Mouse (Mus musculus): ENCODE measurements around the gene Alox8. TPM values are rescaled to one million over a fixed set of nuclear protein-coding genes. Genes with fewer than 3 reads are reported as not detected.

Alox8 gene
- polyA plus RNA-seq, 1 experiment, result not detected

- TF ChIP-seq CEBPB (IDR thresholded peaks at IDR 0.05; ENCODE audit: insufficient read depth, poor library complexity, severe bottlenecking) (no peak), E2F4 (IDR thresholded peaks at IDR 0.05; ENCODE audit: insufficient read depth) (no peak), POLR2A (IDR thresholded peaks at IDR 0.05; ENCODE audit: insufficient read length, low read depth) (no peak), MYOD1 (IDR thresholded peaks at IDR 0.05; ENCODE audit: control insufficient read depth in 1 of 3, insufficient read length in 2 of 3, low read depth in 2 of 3) (no peak), TCF12 (IDR thresholded peaks at IDR 0.05; ENCODE audit: insufficient read depth, poor library complexity, severe bottlenecking) (no peak), REST (IDR thresholded peaks at IDR 0.05; ENCODE audit: insufficient read depth, insufficient read length) (no peak), POLR2AphosphoS2 (IDR thresholded peaks at IDR 0.05; ENCODE audit: insufficient read length, low read depth) (no peak), TCF3 (IDR thresholded peaks at IDR 0.05; ENCODE audit: insufficient read length, low read depth) (no peak), MAX (IDR thresholded peaks at IDR 0.05; ENCODE audit: low read depth) (no peak), MYOG (IDR thresholded peaks at IDR 0.05; ENCODE audit: control insufficient read depth in 1 of 3, insufficient read depth in 1 of 3, insufficient read length in 2 of 3, low read depth in 2 of 3) (no peak), USF1 (IDR thresholded peaks at IDR 0.05; ENCODE audit: low read depth) (no peak), SRF (IDR thresholded peaks at IDR 0.05; ENCODE audit: control insufficient read depth, insufficient read length, low read depth) (no peak)
- Histone ChIP-seq H3K4me3 (no peak overlapping the region), H3ac (ENCODE audit: control insufficient read depth, insufficient read length) (no peak overlapping the region), H3K36me3 (ENCODE audit: control insufficient read depth, insufficient read depth) (no peaks in the 10 kb centered on the region), H3K4me2 (ENCODE audit: low read depth) (no peak overlapping the region), H3K27me3 (ENCODE audit: control insufficient read depth, insufficient read depth, insufficient read length) (no peaks in the 10 kb centered on the region), H3K79me2 (ENCODE audit: control insufficient read depth, insufficient read depth) (no peaks in the 10 kb centered on the region)
Measured at GRCm38 (mm10) chr11:69179512-69179911, 18.1 kb downstream of the Alox8 start.

DNA sequence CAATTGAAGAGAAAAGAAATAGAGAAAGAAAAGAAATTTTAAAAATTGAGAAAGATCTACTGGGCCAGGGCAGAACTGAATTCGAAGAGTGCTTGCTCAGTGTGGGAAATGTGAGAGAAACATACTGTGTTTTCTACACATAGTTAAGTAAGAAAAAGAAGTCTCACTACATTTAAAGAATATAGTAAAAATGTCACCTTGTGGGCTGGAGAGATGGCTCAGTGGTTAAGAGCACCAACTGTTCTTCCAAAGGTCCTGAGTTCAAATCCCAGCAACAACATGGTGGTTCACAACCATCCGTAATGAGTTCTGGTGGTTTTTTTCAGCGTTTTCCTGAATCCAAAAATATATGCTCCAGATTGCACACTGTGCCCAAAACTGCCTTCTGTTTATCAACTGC lies 19.1 kb downstream of the Alox8 start:
- Histone ChIP-seq H3ac (ENCODE audit: control insufficient read depth, insufficient read length) (no peak overlapping the region), H3K27me3 (ENCODE audit: control insufficient read depth, insufficient read depth, insufficient read length) (no peaks in the 10 kb centered on the region), H3K4me3 (no peak overlapping the region), H3K36me3 (ENCODE audit: control insufficient read depth, insufficient read depth) (no peaks in the 10 kb centered on the region), H3K79me2 (ENCODE audit: control insufficient read depth, insufficient read depth) (no peaks in the 10 kb centered on the region), H3K4me2 (ENCODE audit: low read depth) (no peak overlapping the region)
- TF ChIP-seq POLR2A (IDR thresholded peaks at IDR 0.05; ENCODE audit: insufficient read length, low read depth) (no peak), MAX (IDR thresholded peaks at IDR 0.05; ENCODE audit: low read depth) (no peak), TCF12 (IDR thresholded peaks at IDR 0.05; ENCODE audit: insufficient read depth, poor library complexity, severe bottlenecking) (no peak), MYOG (IDR thresholded peaks at IDR 0.05; ENCODE audit: control insufficient read depth in 1 of 3, insufficient read depth in 1 of 3, insufficient read length in 2 of 3, low read depth in 2 of 3) (no peak), E2F4 (IDR thresholded peaks at IDR 0.05; ENCODE audit: insufficient read depth) (no peak), TCF3 (IDR thresholded peaks at IDR 0.05; ENCODE audit: insufficient read length, low read depth) (no peak), CEBPB (IDR thresholded peaks at IDR 0.05; ENCODE audit: insufficient read depth, poor library complexity, severe bottlenecking) (no peak), SRF (IDR thresholded peaks at IDR 0.05; ENCODE audit: control insufficient read depth, insufficient read length, low read depth) (no peak), REST (IDR thresholded peaks at IDR 0.05; ENCODE audit: insufficient read depth, insufficient read length) (no peak), POLR2AphosphoS2 (IDR thresholded peaks at IDR 0.05; ENCODE audit: insufficient read length, low read depth) (no peak), MYOD1 (IDR thresholded peaks at IDR 0.05; ENCODE audit: control insufficient read depth in 1 of 3, insufficient read length in 2 of 3, low read depth in 2 of 3) (no peak), USF1 (IDR thresholded peaks at IDR 0.05; ENCODE audit: low read depth) (no peak)

GRCm38 (mm10) chr11:69174722-69175121 lies 22.9 kb downstream of the Alox8 start:
- Histone ChIP-seq H3K27me3 (ENCODE audit: control insufficient read depth, insufficient read depth, insufficient read length) (no peaks in the 10 kb centered on the region), H3K4me2 (ENCODE audit: low read depth) (no peak overlapping the region), H3K36me3 (ENCODE audit: control insufficient read depth, insufficient read depth) (no peaks in the 10 kb centered on the region), H3K4me3 (no peak overlapping the region), H3K79me2 (ENCODE audit: control insufficient read depth, insufficient read depth) (no peaks in the 10 kb centered on the region), H3ac (ENCODE audit: control insufficient read depth, insufficient read length) (no peak overlapping the region)
- TF ChIP-seq TCF12 (IDR thresholded peaks at IDR 0.05; ENCODE audit: insufficient read depth, poor library complexity, severe bottlenecking), result no peak
- no peak for TF ChIP-seq POLR2AphosphoS2 (IDR thresholded peaks at IDR 0.05; ENCODE audit: insufficient read length, low read depth)
- TF ChIP-seq REST (IDR thresholded peaks at IDR 0.05; ENCODE audit: insufficient read depth, insufficient read length), result no peak
- no peak for TF ChIP-seq TCF3 (IDR thresholded peaks at IDR 0.05; ENCODE audit: insufficient read length, low read depth)
- TF ChIP-seq USF1 (IDR thresholded peaks at IDR 0.05; ENCODE audit: low read depth), result no peak
- TF ChIP-seq MAX (IDR thresholded peaks at IDR 0.05; ENCODE audit: low read depth), result no peak
- no peak for TF ChIP-seq SRF (IDR thresholded peaks at IDR 0.05; ENCODE audit: control insufficient read depth, insufficient read length, low read depth)
- no peak for TF ChIP-seq POLR2A (IDR thresholded peaks at IDR 0.05; ENCODE audit: insufficient read length, low read depth)

- no peaks in the 10 kb centered on the region for H3K79me2 ChIP-seq (ENCODE audit: control insufficient read depth, insufficient read depth)
- no peak overlapping the region for H3K4me2 ChIP-seq (ENCODE audit: low read depth)
- H3K27me3 ChIP-seq (ENCODE audit: control insufficient read depth, insufficient read depth, insufficient read length), result no peaks in the 10 kb centered on the region
- no peaks in the 10 kb centered on the region for H3K36me3 ChIP-seq (ENCODE audit: control insufficient read depth, insufficient read depth)
- H3ac ChIP-seq (ENCODE audit: control insufficient read depth, insufficient read length), result no peak overlapping the region
- H3K4me3 ChIP-seq, result no peak overlapping the region
- TF ChIP-seq USF1 (IDR thresholded peaks at IDR 0.05; ENCODE audit: low read depth), result no peak
- no peak for TF ChIP-seq MYOD1 (IDR thresholded peaks at IDR 0.05; ENCODE audit: control insufficient read depth in 1 of 3, insufficient read length in 2 of 3, low read depth in 2 of 3)
- TF ChIP-seq POLR2A (IDR thresholded peaks at IDR 0.05; ENCODE audit: insufficient read length, low read depth), result no peak
- no peak for TF ChIP-seq E2F4 (IDR thresholded peaks at IDR 0.05; ENCODE audit: insufficient read depth)
- no peak for TF ChIP-seq POLR2AphosphoS2 (IDR thresholded peaks at IDR 0.05; ENCODE audit: insufficient read length, low read depth)
- no peak for TF ChIP-seq REST (IDR thresholded peaks at IDR 0.05; ENCODE audit: insufficient read depth, insufficient read length)
- no peak for TF ChIP-seq MAX (IDR thresholded peaks at IDR 0.05; ENCODE audit: low read depth)
- TF ChIP-seq SRF (IDR thresholded peaks at IDR 0.05; ENCODE audit: control insufficient read depth, insufficient read length, low read depth), result no peak
- no peak for TF ChIP-seq MYOG (IDR thresholded peaks at IDR 0.05; ENCODE audit: control insufficient read depth in 1 of 3, insufficient read depth in 1 of 3, insufficient read length in 2 of 3, low read depth in 2 of 3)
- TF ChIP-seq TCF3 (IDR thresholded peaks at IDR 0.05; ENCODE audit: insufficient read length, low read depth), result no peak
- TF ChIP-seq CEBPB (IDR thresholded peaks at IDR 0.05; ENCODE audit: insufficient read depth, poor library complexity, severe bottlenecking), result no peak
- TF ChIP-seq TCF12 (IDR thresholded peaks at IDR 0.05; ENCODE audit: insufficient read depth, poor library complexity, severe bottlenecking), result no peak
Measured at GRCm38 (mm10) chr11:69172606-69173005, 25.0 kb downstream of the Alox8 start.

Data from myocyte (in vitro differentiated cells).